Mouse (Mus musculus): ENCODE data around the gene Sf3b3. TPM values are rescaled to one million over a fixed set of nuclear protein-coding genes. Genes with fewer than 3 reads are reported as not detected.

Sf3b3 gene
- total RNA-seq, 2 experiments from 2014 or later: 13.2 to 16.1 TPM

DNA sequence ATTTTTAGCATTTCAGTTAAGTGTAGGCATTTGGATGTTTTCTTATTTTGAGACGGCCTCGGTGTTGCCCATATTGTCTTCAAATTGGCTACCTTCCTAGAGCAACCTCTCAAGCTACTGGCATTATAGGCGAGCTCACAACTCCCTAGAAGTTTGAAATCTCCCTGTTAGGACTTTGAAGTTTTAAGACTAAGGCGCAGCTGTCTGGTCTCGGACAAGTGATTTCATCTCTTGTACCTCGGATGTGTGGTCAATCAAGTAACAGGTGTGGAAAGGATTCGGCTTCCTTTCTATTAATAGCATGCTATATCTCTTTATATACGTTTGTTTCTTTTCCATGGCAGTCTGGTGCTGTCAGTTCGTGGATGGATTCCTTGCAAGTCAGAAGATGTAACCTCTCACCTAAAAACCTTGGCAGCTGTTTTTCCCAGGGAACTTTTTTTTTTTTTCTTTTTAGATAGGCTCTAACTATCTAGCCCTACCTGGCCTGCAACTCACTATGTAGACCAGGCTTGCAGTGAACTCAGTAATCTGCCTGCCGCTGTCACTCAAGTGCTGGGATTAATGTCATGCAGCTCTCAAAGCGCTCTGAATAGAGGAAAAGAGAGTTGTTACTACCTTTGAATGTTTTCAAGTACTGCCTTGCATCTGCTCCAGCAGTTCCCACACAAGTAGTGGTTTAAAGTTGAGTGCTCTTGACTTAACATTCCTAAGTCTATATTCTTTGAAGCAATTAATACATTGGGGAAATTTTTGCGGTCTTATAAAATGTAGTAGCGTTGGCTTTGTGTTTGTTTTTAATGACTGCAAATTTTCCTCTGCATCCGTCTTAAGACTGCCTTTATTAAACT lies 1.3 kb upstream of the Sf3b3 start:
- DNase-seq (ENCODE audit: low spot score): no peak

DNA sequence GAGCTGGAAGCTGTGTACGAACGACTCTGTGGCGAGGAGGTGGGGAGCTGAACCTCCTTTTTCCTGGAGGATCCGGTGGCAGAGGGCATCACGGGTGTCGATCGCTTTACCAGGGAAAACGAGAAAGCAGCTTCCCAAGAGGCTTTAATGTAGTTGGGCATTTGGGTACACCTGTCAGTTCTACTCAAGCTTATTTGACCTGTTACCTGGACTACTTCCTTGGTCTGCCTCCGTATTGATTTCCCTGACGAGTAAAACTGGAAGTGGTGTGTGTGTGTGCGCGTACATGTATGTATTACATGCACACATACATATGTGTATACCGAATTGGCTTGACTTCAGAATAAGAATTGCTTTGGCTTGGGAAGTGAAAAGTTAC lies 573 bp upstream of the Sf3b3 start:
- no peak for DNase-seq (ENCODE audit: low spot score)

DNA sequence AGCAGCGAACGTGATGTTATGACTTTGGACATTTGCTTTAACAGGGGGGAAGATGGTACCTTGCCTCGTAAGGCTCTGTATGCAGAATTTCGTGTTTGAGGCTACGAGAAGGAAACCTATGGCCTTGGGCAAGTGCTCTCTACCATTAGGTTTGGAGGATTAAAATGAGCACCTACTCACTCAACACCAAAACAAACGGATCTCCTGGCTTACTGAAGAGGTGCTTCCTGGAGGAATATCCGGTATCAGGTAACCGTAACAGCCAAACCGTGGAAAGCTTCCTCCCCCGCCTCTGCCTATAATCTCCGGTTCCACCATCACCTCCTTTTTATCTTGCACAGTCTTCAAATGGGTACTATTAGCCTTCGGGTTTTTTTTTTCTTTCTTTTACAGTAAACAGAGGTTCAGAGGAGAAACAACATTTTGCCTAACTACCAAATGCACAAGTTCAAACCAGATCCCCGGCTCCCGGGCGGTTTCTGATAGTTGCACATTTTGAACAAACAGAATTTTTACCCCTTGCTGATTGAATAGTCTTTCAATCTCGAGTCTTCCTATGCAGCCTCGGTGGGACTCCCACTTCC lies 674 bp downstream of the Sf3b3 start:
- DNase-seq (ENCODE audit: low spot score): no peak

DNA sequence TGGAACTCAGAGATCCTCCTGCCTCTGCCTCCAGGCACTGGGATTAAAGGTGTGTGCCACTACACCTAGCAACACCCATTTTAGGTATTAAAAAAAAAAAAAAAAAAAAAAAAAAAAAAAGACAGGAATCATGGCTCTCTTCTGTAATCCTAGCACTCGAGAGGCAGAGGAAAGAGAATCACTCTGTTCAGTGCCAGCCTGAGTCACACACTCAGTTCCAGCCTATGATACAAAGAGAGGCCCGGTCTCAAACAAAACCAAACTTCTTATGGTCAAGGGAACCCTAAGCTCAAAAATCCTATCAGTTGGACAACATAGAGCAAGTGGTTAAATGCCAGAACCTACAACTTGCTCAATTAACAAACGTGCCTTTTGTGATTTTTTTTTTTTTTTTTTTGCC lies 1.6 kb downstream of the Sf3b3 start:
- no peak for DNase-seq (ENCODE audit: low spot score)

DNA sequence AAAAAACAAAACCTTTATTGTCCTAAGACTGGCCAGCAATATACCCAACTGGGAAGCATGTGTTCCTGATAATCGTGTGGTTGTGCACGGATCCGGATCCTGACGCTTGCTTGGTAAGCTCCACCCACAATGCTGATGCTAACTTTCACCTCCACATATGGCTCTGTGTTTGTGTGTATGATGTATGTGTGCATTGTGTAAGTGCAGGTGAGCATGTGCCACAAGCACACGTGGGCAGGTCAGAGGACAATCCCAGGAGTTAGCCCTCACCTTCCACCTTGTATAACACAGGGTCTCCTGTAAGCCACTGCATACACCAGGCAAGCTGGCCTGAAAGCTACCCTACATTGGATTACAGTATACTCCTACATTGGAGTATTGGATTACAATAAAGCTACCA lies 3.4 kb downstream of the Sf3b3 start:
- no peak for DNase-seq (ENCODE audit: low spot score)

DNA sequence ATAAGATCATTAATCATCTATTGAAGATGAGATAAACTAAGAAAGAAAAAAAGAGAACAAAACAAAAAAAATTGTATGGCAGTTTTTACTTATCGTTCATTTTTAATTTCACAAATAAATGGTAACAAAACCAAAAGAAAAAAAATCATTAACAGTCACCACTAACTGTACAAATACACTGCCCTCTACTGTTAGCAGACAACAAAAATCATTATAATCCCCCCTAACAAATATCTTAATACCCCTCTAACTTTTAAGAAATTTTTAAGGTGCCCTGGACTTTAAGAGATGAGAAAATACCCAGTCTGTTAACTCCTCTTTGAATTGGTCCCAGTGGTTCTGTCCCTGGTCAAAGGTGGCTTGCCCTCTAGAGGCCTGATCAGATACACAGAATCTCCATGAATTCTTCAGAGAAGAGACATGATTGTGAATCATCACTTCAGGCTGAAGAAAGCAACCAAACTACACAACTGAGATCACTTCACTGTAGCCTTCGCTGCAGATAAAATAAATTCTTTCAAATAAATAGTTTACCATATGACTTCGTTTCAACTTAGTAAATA lies 4.5 kb downstream of the Sf3b3 start:
- DNase-seq (ENCODE audit: low spot score): no peak

DNA sequence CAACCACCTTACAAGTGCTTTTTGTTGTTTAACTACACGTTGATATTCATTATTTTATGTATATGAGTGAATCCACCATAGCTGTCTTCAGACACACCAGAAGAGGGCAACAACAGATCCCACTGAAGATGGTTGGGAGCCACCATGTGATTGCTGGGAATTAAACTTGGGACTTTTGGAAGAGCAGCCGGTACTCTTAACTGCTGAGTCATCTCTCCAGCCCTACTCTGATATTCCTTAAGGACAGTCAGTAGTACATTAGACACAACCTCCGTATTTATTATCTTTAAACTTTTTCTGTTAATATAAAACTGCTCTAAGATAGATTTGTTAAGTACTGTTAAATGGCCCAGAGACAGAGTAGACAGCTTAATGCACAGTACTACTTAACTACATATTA lies 14.6 kb downstream of the Sf3b3 start:
- no peak for DNase-seq (ENCODE audit: low spot score)

DNA sequence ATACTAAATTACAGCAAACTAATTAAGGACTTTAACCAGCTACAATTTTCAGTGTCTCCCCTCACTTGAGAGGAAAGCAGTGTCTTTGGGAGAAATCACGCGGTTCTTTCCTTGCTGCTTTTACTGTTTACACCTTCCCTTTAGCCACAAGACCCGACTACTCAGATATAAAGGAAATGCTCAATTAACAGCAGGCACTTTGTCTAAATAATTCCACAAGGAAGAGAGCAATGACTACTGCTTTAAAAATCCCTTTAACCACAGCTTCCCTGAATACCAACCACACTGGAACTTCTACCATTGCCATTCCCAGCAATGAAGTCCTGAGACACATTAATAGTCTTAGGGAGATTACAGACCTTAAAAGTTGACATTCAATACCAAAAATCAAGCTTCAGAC lies 18.1 kb downstream of the Sf3b3 start:
- no peak for DNase-seq (ENCODE audit: low spot score)

DNA sequence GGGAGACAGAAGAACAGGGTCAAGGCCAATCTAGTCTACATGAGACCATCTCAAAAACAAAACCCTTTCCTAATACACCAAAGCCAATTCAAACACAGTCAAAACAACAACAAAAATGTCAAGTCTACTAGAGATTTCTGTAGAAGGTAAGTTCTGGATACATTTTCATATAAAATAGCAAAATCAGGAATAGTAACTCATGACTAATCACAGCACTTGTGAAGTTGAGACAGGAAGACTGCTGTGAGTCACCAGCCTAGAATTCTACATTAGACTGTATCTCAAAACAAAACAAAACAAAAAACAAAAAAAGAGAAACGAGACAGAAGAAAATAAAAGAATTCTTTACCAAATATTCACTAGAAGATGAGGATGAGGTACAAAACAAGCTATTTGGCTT lies 21.7 kb downstream of the Sf3b3 start:
- DNase-seq (ENCODE audit: low spot score): no peak

DNA sequence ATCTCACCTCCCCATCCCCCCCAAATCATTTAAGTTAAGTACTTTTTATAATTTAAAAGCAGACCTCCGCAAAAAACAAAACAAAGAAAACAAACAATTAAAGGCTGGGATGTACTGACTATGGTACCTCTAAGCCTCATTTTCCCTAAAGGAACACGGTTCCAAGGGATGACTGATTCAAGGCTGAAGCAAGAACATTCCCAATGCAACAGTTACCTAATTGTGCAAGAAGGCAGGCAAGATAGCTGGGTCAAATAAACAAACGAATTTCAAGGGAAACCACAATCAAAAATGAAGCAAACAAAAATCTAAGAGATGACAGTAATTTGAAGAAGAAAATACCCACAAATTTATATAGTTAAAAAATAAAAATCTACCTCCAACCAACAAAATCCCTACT lies 24.6 kb downstream of the Sf3b3 start:
- no peak for DNase-seq (ENCODE audit: low spot score)

DNA sequence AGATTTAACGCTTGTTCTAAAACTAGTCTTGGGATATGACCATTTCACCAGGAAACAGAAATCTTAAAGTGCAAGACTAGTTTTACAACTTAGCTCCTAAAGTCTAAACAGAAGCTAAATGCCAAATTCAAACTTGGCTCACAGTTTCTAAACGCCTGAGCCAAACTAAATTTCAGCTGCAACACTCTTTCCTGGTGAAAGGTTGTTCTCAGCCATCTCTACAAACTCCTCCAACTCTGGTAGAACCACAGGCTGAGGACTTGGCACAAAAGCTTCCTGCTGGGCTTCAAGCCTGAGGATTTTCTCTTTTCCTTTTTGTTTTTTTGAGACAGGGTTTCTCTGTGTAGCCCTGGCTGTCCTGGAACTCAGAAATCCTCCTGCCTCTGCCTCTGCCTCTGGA lies 26.3 kb downstream of the Sf3b3 start:
- no peak for DNase-seq (ENCODE audit: low spot score)

DNA sequence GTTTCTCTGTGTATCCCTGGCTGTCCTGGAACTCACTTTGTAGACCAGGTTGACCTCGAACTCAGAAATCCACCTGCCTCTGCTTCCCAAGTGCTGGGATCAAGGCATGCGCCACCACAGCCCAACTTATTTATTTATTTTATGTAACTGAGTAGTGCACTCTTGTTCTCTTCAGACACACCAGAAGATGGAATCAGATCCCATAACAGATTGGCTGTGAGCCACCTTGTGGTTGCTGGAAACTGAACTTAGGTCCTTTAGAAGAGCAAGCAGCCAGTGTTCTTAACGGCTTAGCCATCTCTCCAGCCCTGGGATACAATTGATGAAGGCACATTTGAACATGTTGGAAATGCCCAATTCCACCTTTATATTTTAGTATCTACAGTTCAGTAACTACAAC lies 28.0 kb downstream of the Sf3b3 start:
- peak; percentile 32 for DNase-seq (ENCODE audit: low spot score)

DNA sequence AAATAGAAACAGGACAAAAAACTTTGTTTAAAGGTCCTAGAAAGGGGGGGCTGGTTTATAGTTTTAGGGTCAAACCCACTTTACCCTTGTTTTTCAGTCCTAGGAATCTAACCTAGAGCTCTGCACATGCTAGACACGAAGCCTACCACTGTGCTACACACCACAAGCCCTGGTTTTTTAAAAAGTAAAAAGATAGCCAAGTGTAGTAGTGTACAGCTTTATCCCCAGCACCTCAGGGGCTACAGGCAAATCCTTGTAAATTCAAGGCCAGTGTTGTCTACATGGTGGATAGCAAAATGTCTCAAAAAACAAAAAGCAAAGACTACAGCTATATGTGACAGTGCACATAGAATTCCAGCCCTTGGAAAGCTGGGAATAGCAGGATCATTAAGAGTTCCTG lies 29.6 kb downstream of the Sf3b3 start:
- no peak for DNase-seq (ENCODE audit: low spot score)

DNA sequence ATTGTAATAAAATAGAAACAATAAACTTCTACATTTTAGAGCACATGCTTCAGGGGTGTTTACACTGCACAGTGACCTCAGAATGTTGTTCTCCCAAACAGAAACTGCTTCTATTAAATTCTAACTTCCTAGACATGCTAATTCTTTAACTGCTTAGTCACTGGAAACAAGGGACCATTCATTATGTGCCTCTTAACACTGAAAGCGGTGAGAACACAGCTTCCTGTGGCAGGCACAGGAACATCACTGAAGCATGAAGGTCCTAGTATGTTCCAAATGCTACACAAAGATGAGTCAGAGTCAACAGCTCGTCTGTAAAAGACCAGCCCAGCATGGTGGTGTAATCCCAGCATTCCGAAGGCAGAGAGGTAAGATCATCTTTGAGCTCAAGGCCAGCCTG lies 31.3 kb downstream of the Sf3b3 start:
- DNase-seq (ENCODE audit: low spot score): no peak

DNA sequence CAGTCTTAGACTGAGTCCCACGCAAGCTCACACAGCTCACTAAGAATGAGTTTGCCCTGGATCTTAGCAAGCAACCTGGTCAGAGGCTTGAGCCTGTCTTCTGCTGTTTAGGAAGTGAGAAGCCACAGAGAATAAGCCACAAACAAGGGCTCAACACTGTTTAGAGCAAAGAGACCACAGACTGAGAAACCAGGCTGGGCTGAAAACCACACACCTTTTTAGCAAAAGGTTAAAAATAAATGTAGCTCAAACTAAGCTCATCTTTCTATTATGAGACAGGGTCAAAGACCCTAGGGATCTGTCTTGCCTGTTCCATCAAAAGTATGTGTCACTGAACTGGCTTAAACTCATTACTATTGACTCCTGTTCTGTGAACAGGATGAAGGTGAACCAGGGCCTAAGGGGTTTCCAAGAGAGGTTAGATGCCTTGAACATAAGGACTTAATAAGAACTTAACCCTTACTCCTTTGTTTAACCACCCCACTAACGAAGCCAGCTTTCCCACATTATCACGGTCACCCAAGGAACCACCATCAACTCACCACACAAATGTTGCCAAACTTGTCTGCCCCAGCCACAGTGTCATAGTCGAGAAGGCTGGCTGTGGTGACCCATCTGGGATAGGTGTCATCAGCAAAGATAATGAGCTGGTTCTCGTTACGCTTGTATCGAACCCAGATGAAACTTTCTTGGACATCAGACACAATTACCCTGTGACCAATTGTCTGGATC lies 33.3 kb downstream of the Sf3b3 start:
- DNase-seq (ENCODE audit: low spot score): no peak

DNA sequence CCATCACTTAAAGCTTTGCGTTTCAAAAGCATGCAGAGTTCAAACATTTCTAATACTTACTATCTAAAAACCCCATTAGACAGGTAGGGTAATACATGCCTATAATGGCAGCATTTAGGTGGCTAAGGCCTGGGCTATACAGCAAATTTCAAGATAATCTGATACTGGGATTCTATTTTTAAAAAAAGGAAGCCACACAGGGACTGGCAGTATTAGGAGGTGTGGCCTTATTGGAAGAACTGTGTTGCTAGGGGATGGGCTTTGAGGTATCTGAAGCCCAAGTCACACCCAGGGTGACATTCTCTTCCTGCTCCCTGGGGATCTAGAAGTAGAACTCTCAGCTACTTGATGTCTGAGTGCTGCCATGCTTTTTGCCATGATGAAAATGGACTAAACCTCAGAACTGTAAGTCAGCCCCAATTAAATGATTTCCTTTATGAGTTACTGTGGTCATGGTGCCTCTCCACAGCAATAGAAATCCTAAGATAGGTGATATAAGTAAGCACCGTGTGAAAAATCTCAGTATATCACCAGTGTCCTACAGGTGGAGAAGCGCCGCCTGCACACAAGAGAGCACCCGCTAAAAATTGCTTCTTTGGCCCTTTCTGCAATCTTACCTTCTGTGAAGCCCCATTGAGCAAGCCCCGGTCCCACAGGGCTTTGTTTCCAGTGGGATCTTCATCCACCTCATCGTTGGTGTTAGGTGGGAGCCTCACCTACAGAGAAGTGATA lies 34.1 kb downstream of the Sf3b3 start:
- DNase-seq (ENCODE audit: low spot score): no peak

DNA sequence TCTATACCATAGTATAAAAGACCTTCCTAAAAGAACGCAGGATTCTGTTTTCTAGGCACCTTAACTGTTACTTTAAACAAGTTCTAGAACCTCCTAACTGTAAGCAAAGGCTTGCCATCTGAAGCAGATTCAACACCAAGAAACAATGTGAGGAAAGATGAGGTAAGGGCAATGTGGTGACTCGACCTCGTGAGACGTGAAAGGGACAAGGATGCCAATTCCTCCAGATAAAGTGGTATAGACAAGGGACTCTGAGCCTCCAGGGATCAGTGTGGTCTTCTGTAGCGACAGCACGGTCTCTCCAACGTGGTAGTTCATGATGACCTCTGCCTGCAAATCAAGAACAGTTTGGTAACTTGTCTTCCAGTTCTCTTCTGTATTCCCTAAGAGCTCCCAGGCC lies 34.8 kb downstream of the Sf3b3 start:
- DNase-seq (ENCODE audit: low spot score): no peak

DNA sequence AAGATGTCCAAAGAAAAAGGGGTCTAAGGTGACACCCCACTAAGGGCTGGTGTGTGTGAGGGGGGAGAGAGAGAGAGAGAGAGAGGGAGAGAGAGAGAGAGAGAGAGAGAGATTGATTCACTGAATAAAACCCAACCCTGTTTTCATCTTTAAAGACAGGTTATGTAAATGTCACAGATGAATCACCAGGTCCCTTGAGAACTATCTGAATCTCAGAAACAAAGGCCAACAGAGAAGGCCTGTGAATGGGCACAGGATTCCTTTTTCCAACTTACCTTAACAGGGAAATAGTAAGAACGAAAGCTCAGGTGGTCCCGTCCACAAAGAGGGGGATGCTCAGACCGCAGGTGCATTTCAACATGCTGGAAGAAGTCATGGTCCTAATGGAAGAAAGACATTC lies 35.5 kb downstream of the Sf3b3 start:
- no peak for DNase-seq (ENCODE audit: low spot score)

DNA sequence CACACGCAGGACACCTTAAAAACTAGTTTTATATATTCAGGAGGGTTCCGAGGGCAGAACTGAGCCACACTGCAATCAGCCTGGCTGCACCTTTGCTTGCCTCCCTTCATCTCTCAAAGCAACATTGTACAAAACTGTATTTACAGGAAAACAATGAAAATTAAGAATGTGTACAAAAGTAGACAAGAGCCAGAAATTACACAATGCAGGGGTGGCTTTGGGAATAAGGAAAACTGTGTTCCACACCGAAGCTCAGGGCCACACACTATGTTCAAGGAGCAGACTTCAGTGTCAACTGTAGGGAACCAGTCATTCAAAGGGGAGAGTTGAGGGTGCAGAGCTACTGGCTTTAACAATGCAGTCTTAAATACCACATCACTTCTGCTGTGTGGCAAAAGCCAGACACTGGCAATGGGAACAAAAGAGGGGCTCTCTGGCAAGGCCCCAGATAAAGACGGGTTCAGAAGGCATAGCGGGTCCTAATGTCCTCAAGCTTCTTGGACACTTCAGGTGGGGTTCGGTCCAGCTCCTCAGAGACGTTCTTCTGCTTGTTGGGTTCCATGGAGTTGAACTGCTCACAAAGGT lies 36.0 kb downstream of the Sf3b3 start:
- no peak for DNase-seq (ENCODE audit: low spot score)

DNA sequence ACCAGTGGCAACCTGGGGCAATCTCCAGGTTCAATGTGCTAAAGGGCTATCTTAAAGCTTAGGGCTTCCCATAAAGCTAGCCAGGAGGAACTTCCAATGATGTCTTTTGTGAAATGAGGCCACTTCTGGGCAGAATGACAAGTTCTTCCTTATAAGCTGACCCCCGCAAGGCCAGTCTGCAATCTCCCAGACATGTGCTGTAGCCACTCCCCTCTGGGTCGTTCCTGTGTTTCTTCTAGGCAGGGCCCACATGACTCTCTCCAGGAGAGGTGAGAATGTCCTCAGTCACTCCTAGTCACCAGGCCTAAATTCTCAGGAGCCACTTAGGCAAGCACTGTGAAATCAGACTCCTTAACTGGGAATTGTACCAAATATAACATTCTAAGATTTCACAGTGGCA lies 36.8 kb downstream of the Sf3b3 start:
- DNase-seq (ENCODE audit: low spot score): no peak

All from gastrocnemius, adult 18-20 months (tissue).